9 mouse cellular contexts compared by ENCODE assay signal in genomic region chr5:141067561-141067960, GRCm38 (mm10).
DNase-seq lines count a peak whose midpoint lies in the region; ATAC-seq lines count a peak whose summit lies in the region.
"Had no signal": no experiment of that assay in that cellular context is flagged by ENCODE, and none has a peak within 500 bp of the region (broad histone marks: within the 10 kb centered on the region; RNA-seq: fewer than 3 reads in every experiment).

No protein-coding gene starts in this region.

- ATAC-seq in megakaryocyte progenitor cell, adult 5-6 weeks (replicated peaks; ENCODE audit: poor library complexity) = 0 out of 2 replicates have a peak, but pooled peaks have one; percentile 60
- ATAC-seq: activated CD4-positive, CD25-positive, alpha-beta regulatory T cell, adult 4 months had no signal

- DNase-seq in kidney, postnatal 4 days = peak; percentile 14 to 18
- no peak for DNase-seq in kidney, adult 8-10 months
- peak; percentile 40 to 43 for DNase-seq in B cell, adult 2 months
- DNase-seq in ES-CJ7 (ENCODE audit: low read depth, low spot score) = peak; percentile 41
- no peak for DNase-seq in right cerebral cortex, postnatal 25 days
- no peak for DNase-seq in yolk sac, embryonic 10.5 days (ENCODE audit: low spot score)
- DNase-seq: lung, postnatal 10 days had no signal

Comparison
In these comparisons a context has a peak if more than half of its experiments do, and no peak if none do; other contexts are left out.
1. DNase-seq: peak in kidney, postnatal 4 days (2 of 2), B cell, adult 2 months (2 of 2) and ES-CJ7 (single experiment); none in kidney, adult 8-10 months (0 of 2), right cerebral cortex, postnatal 25 days (single experiment) and yolk sac, embryonic 10.5 days (single experiment).